Mouse (Mus musculus): ENCODE results near the gene Map4k5. TPM values are rescaled to one million over a fixed set of nuclear protein-coding genes. Genes with fewer than 3 reads are reported as not detected.

Gene Map4k5
- polyA plus RNA-seq, 1 experiment, result 6.7 TPM

DNA sequence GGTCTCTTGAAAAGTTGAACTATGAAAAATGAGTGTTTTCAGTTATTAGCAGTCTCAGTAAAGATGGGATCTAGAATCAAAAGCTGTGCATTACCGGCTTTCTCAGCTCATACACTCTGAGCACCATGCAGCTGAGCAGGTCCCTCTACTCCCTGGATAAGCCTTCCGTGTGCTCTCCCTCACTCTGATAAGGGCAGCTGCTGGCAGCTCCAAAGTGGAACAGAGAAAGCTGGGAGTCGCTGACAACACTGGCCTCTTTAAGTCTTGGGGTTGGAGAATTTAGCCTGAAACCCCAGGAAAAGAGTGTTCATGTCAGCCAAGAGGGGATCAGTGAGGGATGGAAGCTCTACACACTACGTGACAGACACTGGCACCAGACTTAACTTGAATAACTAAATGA, 34.2 kb downstream of the Map4k5 start:
- no peak for TF ChIP-seq POLR2A (IDR thresholded peaks at IDR 0.05; ENCODE audit: low read depth, low read length)
- no peak for TF ChIP-seq CTCF (IDR thresholded peaks at IDR 0.05; ENCODE audit: extremely low read depth, insufficient read depth, insufficient read length, insufficient replicate concordance)
- Histone ChIP-seq H3K36me3 (ENCODE audit: control insufficient read depth, insufficient read depth, low read length) (peaks cover 1% of the 10 kb centered on the region; the same call in 1 of the 2 replicates), H3K27ac (ENCODE audit: insufficient read depth, low read length) (no peak overlapping the region), H3K4me1 (ENCODE audit: control insufficient read depth, insufficient read depth, insufficient read length) (peaks cover 5% of the 10 kb centered on the region; the same call in 1 of the 2 replicates), H3K4me3 (ENCODE audit: extremely low read depth, insufficient read depth, insufficient read length) (no peak overlapping the region), H3K27me3 (ENCODE audit: control insufficient read depth, insufficient read depth, low read length) (no peaks in the 10 kb centered on the region)
- DNase-seq (ENCODE audit: low read depth in 1 of 2, low spot score in 2 of 2), result no peak
- WGBS, result 84% methylated on average over 4 of the region's 4 CpGs

DNA sequence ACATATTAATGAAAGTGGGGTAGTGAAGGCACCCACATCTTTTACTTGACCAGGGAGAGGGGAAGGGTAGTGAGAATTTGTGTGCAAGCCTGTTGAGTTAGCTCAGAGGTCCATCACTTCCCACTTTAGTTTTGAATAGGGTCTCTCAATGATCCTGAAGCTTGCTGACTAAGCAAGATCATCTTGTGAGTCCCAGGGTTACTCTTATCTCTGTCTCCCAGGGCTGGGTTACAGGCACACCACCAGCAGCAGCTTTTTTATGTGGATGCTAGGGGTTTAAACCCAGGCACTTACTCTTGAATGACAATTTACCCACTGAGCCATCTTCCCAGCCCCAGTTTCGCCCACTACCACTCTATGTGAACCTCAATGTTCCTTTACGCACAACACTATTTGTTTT, 35.4 kb downstream of the Map4k5 start:
- H3K4me1 ChIP-seq (ENCODE audit: control insufficient read depth, insufficient read depth, insufficient read length), result peaks cover 6% of the 10 kb centered on the region; the same call in 1 of the 2 replicates
- no peak overlapping the region for H3K27ac ChIP-seq (ENCODE audit: insufficient read depth, low read length)
- H3K36me3 ChIP-seq (ENCODE audit: control insufficient read depth, insufficient read depth, low read length), result peaks cover 1% of the 10 kb centered on the region; the same call in 1 of the 2 replicates
- TF ChIP-seq POLR2A (IDR thresholded peaks at IDR 0.05; ENCODE audit: low read depth, low read length) (no peak), CTCF (IDR thresholded peaks at IDR 0.05; ENCODE audit: extremely low read depth, insufficient read depth, insufficient read length, insufficient replicate concordance) (no peak)
- DNase-seq (ENCODE audit: low read depth in 1 of 2, low spot score in 2 of 2), result no peak
- H3K4me3 ChIP-seq (ENCODE audit: extremely low read depth, insufficient read depth, insufficient read length), result no peak overlapping the region
- H3K27me3 ChIP-seq (ENCODE audit: control insufficient read depth, insufficient read depth, low read length), result no peaks in the 10 kb centered on the region
- WGBS, result 89% methylated on average over 2 of the region's 2 CpGs

DNA sequence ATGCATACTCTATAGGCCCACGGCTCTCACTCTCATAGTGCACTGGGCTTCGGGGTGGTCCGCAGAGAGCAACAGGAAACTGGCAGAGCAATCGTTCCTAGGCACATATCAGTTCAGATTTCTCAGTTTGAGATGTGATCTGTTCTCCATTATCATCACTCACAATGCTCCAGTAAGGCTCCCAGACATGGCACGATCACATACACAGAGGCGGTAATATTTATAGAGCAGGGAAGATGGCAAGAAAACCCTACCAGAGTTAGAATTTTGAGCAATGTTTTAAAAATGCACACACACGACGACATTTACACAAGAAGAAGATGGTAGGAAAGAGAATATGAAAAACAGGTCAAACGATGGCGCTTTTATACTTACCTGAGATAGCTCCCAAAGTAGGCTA, 36.6 kb downstream of the Map4k5 start:
- H3K36me3 ChIP-seq (ENCODE audit: control insufficient read depth, insufficient read depth, low read length), result peaks cover 3% of the 10 kb centered on the region; the same call in 1 of the 2 replicates
- no peak overlapping the region for H3K4me3 ChIP-seq (ENCODE audit: extremely low read depth, insufficient read depth, insufficient read length)
- H3K27me3 ChIP-seq (ENCODE audit: control insufficient read depth, insufficient read depth, low read length), result no peaks in the 10 kb centered on the region
- peaks cover 3% of the 10 kb centered on the region; the same call in 1 of the 2 replicates for H3K4me1 ChIP-seq (ENCODE audit: control insufficient read depth, insufficient read depth, insufficient read length)
- no peak for DNase-seq (ENCODE audit: low read depth in 1 of 2, low spot score in 2 of 2)
- TF ChIP-seq POLR2A (IDR thresholded peaks at IDR 0.05; ENCODE audit: low read depth, low read length) (no peak), CTCF (IDR thresholded peaks at IDR 0.05; ENCODE audit: extremely low read depth, insufficient read depth, insufficient read length, insufficient replicate concordance) (no peak)
- WGBS, result 97% methylated on average over 10 of the region's 10 CpGs
- no peak overlapping the region for H3K27ac ChIP-seq (ENCODE audit: insufficient read depth, low read length)

DNA sequence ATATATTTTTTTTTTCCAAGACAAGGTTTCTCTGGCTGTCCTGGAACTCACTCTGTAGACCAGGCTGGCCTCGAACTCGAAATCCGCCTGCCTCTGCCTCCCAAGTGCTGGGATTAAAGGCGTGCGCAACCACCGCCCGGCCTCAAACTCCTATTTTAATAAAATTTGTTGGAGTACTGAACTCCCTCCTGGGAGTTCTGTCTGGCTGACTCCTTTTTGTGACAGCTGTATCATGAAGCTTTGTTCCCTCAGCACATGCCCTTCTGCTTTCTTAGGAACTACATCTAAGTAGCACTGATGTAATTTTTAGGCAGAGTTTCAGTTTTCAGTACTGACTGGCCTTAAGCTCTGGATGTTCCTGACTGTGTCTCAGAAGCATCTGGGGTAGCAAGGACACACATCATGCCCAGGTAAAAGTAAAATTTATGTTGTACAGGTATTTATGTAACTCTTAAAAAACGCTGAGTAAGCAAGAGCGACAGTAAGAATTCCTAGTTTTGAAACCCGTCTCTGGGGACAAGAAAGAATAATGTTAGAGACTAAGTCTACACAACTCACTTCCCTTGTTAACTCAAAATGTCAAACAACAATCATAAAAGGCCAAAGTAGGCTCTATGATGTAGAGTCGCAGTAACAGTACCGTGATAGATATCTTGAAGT, 37.2 kb downstream of the Map4k5 start:
- TF ChIP-seq CTCF (IDR thresholded peaks at IDR 0.05; ENCODE audit: extremely low read depth, insufficient read depth, insufficient read length, insufficient replicate concordance) (no peak), POLR2A (IDR thresholded peaks at IDR 0.05; ENCODE audit: low read depth, low read length) (no peak)
- Histone ChIP-seq H3K27me3 (ENCODE audit: control insufficient read depth, insufficient read depth, low read length) (no peaks in the 10 kb centered on the region), H3K36me3 (ENCODE audit: control insufficient read depth, insufficient read depth, low read length) (peaks cover 3% of the 10 kb centered on the region; the same call in 1 of the 2 replicates), H3K4me1 (ENCODE audit: control insufficient read depth, insufficient read depth, insufficient read length) (peaks cover 3% of the 10 kb centered on the region; the same call in 1 of the 2 replicates), H3K27ac (ENCODE audit: insufficient read depth, low read length) (no peak overlapping the region), H3K4me3 (ENCODE audit: extremely low read depth, insufficient read depth, insufficient read length) (no peak overlapping the region)
- 96% methylated on average over 12 of the region's 12 CpGs for WGBS
- DNase-seq (ENCODE audit: low read depth in 1 of 2, low spot score in 2 of 2), result no peak

DNA sequence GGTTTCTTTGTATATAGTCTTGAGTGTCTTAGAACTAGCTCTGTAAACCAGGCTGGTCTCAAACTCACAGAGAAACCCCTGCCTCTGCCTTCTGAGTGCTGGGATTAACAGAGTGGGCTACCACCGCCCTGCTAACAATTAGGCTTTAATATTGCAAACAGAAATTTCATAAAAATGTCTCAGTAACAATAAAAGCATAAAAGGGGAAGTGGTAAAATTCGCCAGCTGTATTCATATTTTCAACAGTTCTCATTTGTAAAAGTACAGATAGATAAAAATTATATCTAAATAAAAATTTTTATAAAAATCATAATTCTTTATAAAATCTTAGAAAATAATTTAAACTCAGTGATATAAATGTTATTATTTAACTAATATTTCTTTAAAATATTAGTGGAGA, 39.1 kb downstream of the Map4k5 start:
- H3K27ac ChIP-seq (ENCODE audit: insufficient read depth, low read length), result no peak overlapping the region
- H3K27me3 ChIP-seq (ENCODE audit: control insufficient read depth, insufficient read depth, low read length), result no peaks in the 10 kb centered on the region
- WGBS, result 54% methylated on average over 2 of the region's 2 CpGs
- peaks cover 7% of the 10 kb centered on the region for H3K36me3 ChIP-seq (ENCODE audit: control insufficient read depth, insufficient read depth, low read length)
- DNase-seq (ENCODE audit: low read depth in 1 of 2, low spot score in 2 of 2), result no peak
- no peak for TF ChIP-seq CTCF (IDR thresholded peaks at IDR 0.05; ENCODE audit: extremely low read depth, insufficient read depth, insufficient read length, insufficient replicate concordance)
- no peak for TF ChIP-seq POLR2A (IDR thresholded peaks at IDR 0.05; ENCODE audit: low read depth, low read length)
- H3K4me3 ChIP-seq (ENCODE audit: extremely low read depth, insufficient read depth, insufficient read length), result no peak overlapping the region
- H3K4me1 ChIP-seq (ENCODE audit: control insufficient read depth, insufficient read depth, insufficient read length), result peaks cover 3% of the 10 kb centered on the region; the same call in 1 of the 2 replicates

DNA sequence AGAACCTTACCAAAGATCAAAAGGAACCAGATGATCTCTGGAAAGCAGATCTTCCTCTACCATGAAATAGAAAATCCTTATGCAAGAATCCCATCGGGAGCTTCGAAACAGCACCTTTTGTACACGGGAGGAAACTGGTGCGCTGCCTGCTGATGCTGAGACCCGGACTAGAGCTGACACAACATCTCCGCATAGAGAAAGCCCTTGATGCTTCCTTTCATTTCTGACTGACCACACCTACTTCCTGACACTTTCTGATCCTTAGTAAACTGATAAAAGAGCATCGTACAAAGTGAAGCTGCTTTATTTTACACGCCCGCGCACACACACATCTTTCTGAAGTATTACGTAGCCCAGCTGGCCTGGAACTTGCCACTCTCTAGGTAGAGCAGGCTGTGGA, 39.6 kb downstream of the Map4k5 start:
- peaks cover 9% of the 10 kb centered on the region for H3K36me3 ChIP-seq (ENCODE audit: control insufficient read depth, insufficient read depth, low read length)

DNA sequence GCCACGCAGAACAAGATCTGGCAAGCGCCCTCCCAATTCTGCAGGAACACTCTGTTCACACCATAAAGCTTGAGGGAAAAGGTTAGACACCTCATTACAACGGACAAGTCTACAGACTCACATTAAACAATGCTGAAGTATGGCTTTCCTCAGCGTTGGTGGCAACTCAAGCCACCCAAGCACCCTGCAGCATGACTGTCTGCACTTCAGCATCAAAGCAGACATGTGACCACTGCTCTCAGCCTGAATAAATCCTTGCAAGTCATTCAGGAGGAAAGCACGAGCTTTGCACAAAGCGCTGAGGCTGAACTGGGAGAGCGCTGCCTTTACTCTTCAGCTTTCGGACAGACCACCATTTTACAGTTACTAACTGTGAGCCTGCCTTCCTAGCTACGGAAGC, 40.7 kb downstream of the Map4k5 start:
- H3K27me3 ChIP-seq (ENCODE audit: control insufficient read depth, insufficient read depth, low read length), result no peaks in the 10 kb centered on the region
- TF ChIP-seq CTCF (IDR thresholded peaks at IDR 0.05; ENCODE audit: extremely low read depth, insufficient read depth, insufficient read length, insufficient replicate concordance), result no peak
- no peak for TF ChIP-seq POLR2A (IDR thresholded peaks at IDR 0.05; ENCODE audit: low read depth, low read length)
- no peak overlapping the region for H3K4me3 ChIP-seq (ENCODE audit: extremely low read depth, insufficient read depth, insufficient read length)
- no peak overlapping the region for H3K27ac ChIP-seq (ENCODE audit: insufficient read depth, low read length)
- peaks cover 9% of the 10 kb centered on the region for H3K36me3 ChIP-seq (ENCODE audit: control insufficient read depth, insufficient read depth, low read length)
- WGBS, result 95% methylated on average over 9 of the region's 9 CpGs
- no peak for DNase-seq (ENCODE audit: low read depth in 1 of 2, low spot score in 2 of 2)
- H3K4me1 ChIP-seq (ENCODE audit: control insufficient read depth, insufficient read depth, insufficient read length), result peaks cover 3% of the 10 kb centered on the region; the same call in 1 of the 2 replicates

More for the DNA sequence above, 39.6 kb downstream of the Map4k5 start:
- H3K27ac ChIP-seq (ENCODE audit: insufficient read depth, low read length), result no peak overlapping the region
- H3K27me3 ChIP-seq (ENCODE audit: control insufficient read depth, insufficient read depth, low read length), result no peaks in the 10 kb centered on the region
- 50% methylated on average over 11 of the region's 11 CpGs for WGBS
- TF ChIP-seq CTCF (IDR thresholded peaks at IDR 0.05; ENCODE audit: extremely low read depth, insufficient read depth, insufficient read length, insufficient replicate concordance) (no peak), POLR2A (IDR thresholded peaks at IDR 0.05; ENCODE audit: low read depth, low read length) (no peak)
- H3K4me1 ChIP-seq (ENCODE audit: control insufficient read depth, insufficient read depth, insufficient read length), result peaks cover 3% of the 10 kb centered on the region; the same call in 1 of the 2 replicates
- DNase-seq (ENCODE audit: low read depth in 1 of 2, low spot score in 2 of 2), result no peak
- no peak overlapping the region for H3K4me3 ChIP-seq (ENCODE audit: extremely low read depth, insufficient read depth, insufficient read length)

Measured in spleen, adult 2 months (tissue).